Mouse (Mus musculus): ENCODE data around the gene Gtf3c2. TPM values are rescaled to one million over a fixed set of nuclear protein-coding genes. Genes with fewer than 3 reads are reported as not detected.

Gene Gtf3c2
- polyA plus RNA-seq, 1 experiment, result 47.2 TPM

- no peak for TF ChIP-seq POLR2A (IDR thresholded peaks at IDR 0.05; ENCODE audit: control insufficient read depth, low read depth, low read length)
- TF ChIP-seq CTCF (IDR thresholded peaks at IDR 0.05; ENCODE audit: control insufficient read depth, insufficient read depth, insufficient replicate concordance, low read depth, low read length), result no peak
- Histone ChIP-seq H3K4me3 (ENCODE audit: control insufficient read depth, low read depth, low read length) (peak overlapping the region; percentile 90), H3K4me1 (ENCODE audit: control insufficient read depth, insufficient read depth, low read length) (no peaks in the 10 kb centered on the region; the same call in 1 of the 2 replicates), H3K27me3 (ENCODE audit: control insufficient read depth, insufficient read depth, low read length) (no peaks in the 10 kb centered on the region), H3K36me3 (ENCODE audit: control insufficient read depth, insufficient read depth, low read length) (peaks cover under 1% of the 10 kb centered on the region; the same call in 1 of the 2 replicates), H3K27ac (ENCODE audit: control insufficient read depth, insufficient read depth, low read depth, low read length) (peak overlapping the region; percentile 82)
These were observed 611 bp downstream of the Gtf3c2 start for GRCm38 (mm10) chr5:31179301-31179765.

GRCm38 (mm10) chr5:31168630-31169029, 11.3 kb downstream of the Gtf3c2 start:
- TF ChIP-seq POLR2A (IDR thresholded peaks at IDR 0.05; ENCODE audit: control insufficient read depth, low read depth, low read length) (no peak), CTCF (IDR thresholded peaks at IDR 0.05; ENCODE audit: control insufficient read depth, insufficient read depth, insufficient replicate concordance, low read depth, low read length) (no peak)
- Histone ChIP-seq H3K27ac (ENCODE audit: control insufficient read depth, insufficient read depth, low read depth, low read length) (no peak overlapping the region), H3K4me1 (ENCODE audit: control insufficient read depth, insufficient read depth, low read length) (no peaks in the 10 kb centered on the region), H3K4me3 (ENCODE audit: control insufficient read depth, low read depth, low read length) (no peak overlapping the region), H3K27me3 (ENCODE audit: control insufficient read depth, insufficient read depth, low read length) (no peaks in the 10 kb centered on the region), H3K36me3 (ENCODE audit: control insufficient read depth, insufficient read depth, low read length) (peaks cover 9% of the 10 kb centered on the region)

GRCm38 (mm10) chr5:31164878-31165277, 15.1 kb downstream of the Gtf3c2 start:
- no peaks in the 10 kb centered on the region for H3K27me3 ChIP-seq (ENCODE audit: control insufficient read depth, insufficient read depth, low read length)
- H3K36me3 ChIP-seq (ENCODE audit: control insufficient read depth, insufficient read depth, low read length), result peaks cover 7% of the 10 kb centered on the region
- no peak for TF ChIP-seq POLR2A (IDR thresholded peaks at IDR 0.05; ENCODE audit: control insufficient read depth, low read depth, low read length)
- TF ChIP-seq CTCF (IDR thresholded peaks at IDR 0.05; ENCODE audit: control insufficient read depth, insufficient read depth, insufficient replicate concordance, low read depth, low read length), result no peak
- H3K4me3 ChIP-seq (ENCODE audit: control insufficient read depth, low read depth, low read length), result no peak overlapping the region
- no peak overlapping the region for H3K27ac ChIP-seq (ENCODE audit: control insufficient read depth, insufficient read depth, low read depth, low read length)
- H3K4me1 ChIP-seq (ENCODE audit: control insufficient read depth, insufficient read depth, low read length), result no peaks in the 10 kb centered on the region

- Histone ChIP-seq H3K4me3 (ENCODE audit: control insufficient read depth, low read depth, low read length) (no peak overlapping the region), H3K27ac (ENCODE audit: control insufficient read depth, insufficient read depth, low read depth, low read length) (no peak overlapping the region), H3K27me3 (ENCODE audit: control insufficient read depth, insufficient read depth, low read length) (no peaks in the 10 kb centered on the region), H3K36me3 (ENCODE audit: control insufficient read depth, insufficient read depth, low read length) (peaks cover 5% of the 10 kb centered on the region), H3K4me1 (ENCODE audit: control insufficient read depth, insufficient read depth, low read length) (no peaks in the 10 kb centered on the region)
- TF ChIP-seq CTCF (IDR thresholded peaks at IDR 0.05; ENCODE audit: control insufficient read depth, insufficient read depth, insufficient replicate concordance, low read depth, low read length) (no peak), POLR2A (IDR thresholded peaks at IDR 0.05; ENCODE audit: control insufficient read depth, low read depth, low read length) (no peak)
These were observed 17.5 kb downstream of the Gtf3c2 start for GRCm38 (mm10) chr5:31162462-31162861.

GRCm38 (mm10) chr5:31154152-31154553, 25.8 kb downstream of the Gtf3c2 start, which contains the start of gene Mpv17:
Gene Mpv17, minus strand, starts transcription at chr5:31154251.
- Histone ChIP-seq H3K4me3 (ENCODE audit: control insufficient read depth, low read depth, low read length) (peak within 1 kb of the TSS; percentile 81), H3K36me3 (ENCODE audit: control insufficient read depth, insufficient read depth, low read length) (peaks cover 1% of the 10 kb centered on the region), H3K27me3 (ENCODE audit: control insufficient read depth, insufficient read depth, low read length) (no peaks in the 10 kb centered on the region), H3K4me1 (ENCODE audit: control insufficient read depth, insufficient read depth, low read length) (peaks cover 5% of the 10 kb centered on the region), H3K27ac (ENCODE audit: control insufficient read depth, insufficient read depth, low read depth, low read length) (peak within 1 kb of the TSS; percentile 54)
- TF ChIP-seq CTCF (IDR thresholded peaks at IDR 0.05; ENCODE audit: control insufficient read depth, insufficient read depth, insufficient replicate concordance, low read depth, low read length) (no peak), POLR2A (IDR thresholded peaks at IDR 0.05; ENCODE audit: control insufficient read depth, low read depth, low read length) (peak; percentile 84)

GRCm38 (mm10) chr5:31153516-31154151, 26.3 kb downstream of the Gtf3c2 start:
- H3K27me3 ChIP-seq (ENCODE audit: control insufficient read depth, insufficient read depth, low read length), result no peaks in the 10 kb centered on the region
- H3K27ac ChIP-seq (ENCODE audit: control insufficient read depth, insufficient read depth, low read depth, low read length), result no peak overlapping the region
- peak overlapping the region; percentile 81 for H3K4me3 ChIP-seq (ENCODE audit: control insufficient read depth, low read depth, low read length)
- peaks cover 1% of the 10 kb centered on the region for H3K36me3 ChIP-seq (ENCODE audit: control insufficient read depth, insufficient read depth, low read length)
- peaks cover 5% of the 10 kb centered on the region for H3K4me1 ChIP-seq (ENCODE audit: control insufficient read depth, insufficient read depth, low read length)
- TF ChIP-seq POLR2A (IDR thresholded peaks at IDR 0.05; ENCODE audit: control insufficient read depth, low read depth, low read length) (no peak), CTCF (IDR thresholded peaks at IDR 0.05; ENCODE audit: control insufficient read depth, insufficient read depth, insufficient replicate concordance, low read depth, low read length) (no peak)

- TF ChIP-seq POLR2A (IDR thresholded peaks at IDR 0.05; ENCODE audit: control insufficient read depth, low read depth, low read length) (no peak), CTCF (IDR thresholded peaks at IDR 0.05; ENCODE audit: control insufficient read depth, insufficient read depth, insufficient replicate concordance, low read depth, low read length) (no peak)
- Histone ChIP-seq H3K27me3 (ENCODE audit: control insufficient read depth, insufficient read depth, low read length) (no peaks in the 10 kb centered on the region), H3K36me3 (ENCODE audit: control insufficient read depth, insufficient read depth, low read length) (no peaks in the 10 kb centered on the region), H3K27ac (ENCODE audit: control insufficient read depth, insufficient read depth, low read depth, low read length) (no peak overlapping the region), H3K4me3 (ENCODE audit: control insufficient read depth, low read depth, low read length) (no peak overlapping the region), H3K4me1 (ENCODE audit: control insufficient read depth, insufficient read depth, low read length) (peaks cover 5% of the 10 kb centered on the region)
These were observed 28.2 kb downstream of the Gtf3c2 start for GRCm38 (mm10) chr5:31151746-31152145.

All from testis, adult 2 months (tissue).